Comparison of ENCODE assay signal across 9 mouse cellular contexts in the genomic region with DNA sequence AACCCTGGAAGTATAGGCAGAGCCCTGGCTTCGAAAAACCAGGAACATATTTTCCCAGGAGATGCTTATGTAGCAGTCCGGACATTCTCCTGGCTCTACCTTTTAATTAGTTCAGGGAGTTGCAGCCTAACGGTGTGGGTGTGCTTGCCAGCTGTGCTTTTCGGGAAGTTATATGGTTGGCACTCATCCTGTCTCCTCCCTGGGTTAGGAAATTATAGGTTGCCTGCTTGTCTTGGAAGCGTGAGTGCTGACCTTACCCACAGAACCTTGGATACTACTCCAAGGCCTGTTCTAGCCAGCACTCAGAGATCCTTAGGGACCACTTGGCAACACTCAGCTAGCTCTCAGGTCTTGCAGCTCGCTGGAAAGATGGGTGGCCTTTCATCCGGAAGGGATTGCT. TPM values are rescaled to one million over a fixed set of nuclear protein-coding genes. Genes with fewer than 3 reads are reported as not detected.
DNase-seq lines count a peak whose midpoint lies in the region; ATAC-seq and TF ChIP-seq lines count a peak whose summit lies in the region.
"Had no signal": no experiment of that assay in that cellular context is flagged by ENCODE, and none has a peak within 500 bp of the region (broad histone marks: within the 10 kb centered on the region; RNA-seq: fewer than 3 reads in every experiment).

No protein-coding gene starts in this region.

- H3K27me3 ChIP-seq in heart, adult 2 months (ENCODE audit: control insufficient read depth, insufficient read depth, low read length) = peaks cover 2% of the 10 kb centered on the region; the same call in 1 of the 2 replicates
- H3K27me3 ChIP-seq in heart, embryonic 10.5 days (ENCODE audit: insufficient read depth, poor library complexity, severe bottlenecking) = peaks cover 89% of the 10 kb centered on the region
- H3K27me3 ChIP-seq in lung, embryonic 16.5 days (ENCODE audit: control insufficient read depth, insufficient read depth, low read depth, low read length) = no peaks in the 10 kb centered on the region
- 0 out of 2 replicates have a peak, but pooled peaks cover 10% of the 10 kb centered on the region for H3K27me3 ChIP-seq in midbrain, embryonic 10.5 days (ENCODE audit: low read depth, poor library complexity, severe bottlenecking)

- intact Hi-C loops in heart, adult 2 months (cut with DNase I) = no loop called here

- WGBS in heart, adult 2 months = 39% methylated on average over 7 of the region's 7 CpGs
- WGBS in heart, embryonic 10.5 days = 60% methylated on average over 7 of the region's 7 CpGs
- WGBS in lung, embryonic 16.5 days = 45% methylated on average over 7 of the region's 7 CpGs
- WGBS in lung, adult 2 months = 50% methylated on average over 7 of the region's 7 CpGs
- WGBS in midbrain, embryonic 10.5 days = 65% methylated on average over 7 of the region's 7 CpGs

- peaks cover 7% of the 10 kb centered on the region for H3K4me1 ChIP-seq in heart, adult 2 months (ENCODE audit: control insufficient read depth, insufficient read depth, low read length)
- peaks cover 26% of the 10 kb centered on the region for H3K4me1 ChIP-seq in heart, embryonic 10.5 days
- H3K4me1 ChIP-seq in lung, embryonic 16.5 days (replicated peaks; ENCODE audit: control insufficient read depth, insufficient read depth, low read length) = peaks cover 16% of the 10 kb centered on the region
- no peaks in the 10 kb centered on the region for H3K4me1 ChIP-seq in lung, adult 2 months (ENCODE audit: control insufficient read depth, insufficient read depth, low read length)
- H3K4me1 ChIP-seq in midbrain, embryonic 10.5 days = peaks cover 13% of the 10 kb centered on the region

- H3K36me3 ChIP-seq in heart, adult 2 months (ENCODE audit: control insufficient read depth, insufficient read depth, low read length) = no peaks in the 10 kb centered on the region
- H3K36me3 ChIP-seq in heart, embryonic 10.5 days = no peaks in the 10 kb centered on the region
- no peaks in the 10 kb centered on the region for H3K36me3 ChIP-seq in lung, embryonic 16.5 days (ENCODE audit: control insufficient read depth, insufficient read depth, low read length)
- H3K36me3 ChIP-seq in midbrain, embryonic 10.5 days = no peaks in the 10 kb centered on the region

- no peaks in the 10 kb centered on the region for H3K79me2 ChIP-seq in heart, adult 2 months (replicated peaks; ENCODE audit: control insufficient read depth, insufficient read depth, low read length)

- no peak for TF ChIP-seq EP300 in heart, adult 2 months (IDR thresholded peaks at IDR 0.05; ENCODE audit: insufficient read depth, low read depth, low read length)

- no peaks in the 10 kb centered on the region for H3K9me3 ChIP-seq in heart, embryonic 10.5 days
- H3K9me3 ChIP-seq in lung, embryonic 16.5 days (ENCODE audit: control insufficient read depth, low read length) = no peaks in the 10 kb centered on the region
- no peaks in the 10 kb centered on the region for H3K9me3 ChIP-seq in midbrain, embryonic 10.5 days (replicated peaks)

- TF ChIP-seq POLR2A in heart, adult 2 months (IDR thresholded peaks at IDR 0.05; ENCODE audit: insufficient read depth, low read depth, low read length) = no peak
- no peak for TF ChIP-seq POLR2A in lung, adult 2 months (IDR thresholded peaks at IDR 0.05; ENCODE audit: borderline replicate concordance, extremely low read depth, low read depth, low read length)

- 0 out of 2 replicates have a peak, but pooled peaks have one; percentile 36 for ATAC-seq in lung, embryonic 16.5 days (ENCODE audit: low read depth)

- 0 out of 2 replicates have a peak overlapping the region, but pooled peaks have one; percentile 1 for H3K9ac ChIP-seq in heart, adult 2 months (ENCODE audit: low read depth, low read length)
- H3K9ac ChIP-seq in lung, embryonic 16.5 days (ENCODE audit: low read length) = no peak overlapping the region; the same call in 1 of the 2 replicates

- no peak overlapping the region for H3K4me3 ChIP-seq in heart, adult 2 months
- H3K4me3 ChIP-seq in heart, embryonic 10.5 days = no peak overlapping the region
- no peak overlapping the region for H3K4me3 ChIP-seq in lung, embryonic 16.5 days (ENCODE audit: low read length)
- H3K4me3 ChIP-seq in lung, adult 2 months (replicated peaks; ENCODE audit: extremely low read depth, low read depth, low read length) = no peak overlapping the region
- no peak overlapping the region for H3K4me3 ChIP-seq in midbrain, embryonic 10.5 days

- peak in 1 of 2 experiments; percentile 29 for DNase-seq in heart, adult 2 months
- DNase-seq in heart, embryonic 10.5 days (ENCODE audit: low spot score) = no peak
- no peak for DNase-seq in lung, adult 2 months
- peak; percentile 73 for DNase-seq in fat pad, adult 2 months (ENCODE audit: extremely low read depth, low read depth, low spot score)
- DNase-seq in retina, postnatal 1 day = peak; percentile 37
- DNase-seq in right cerebral cortex, postnatal 25 days = no peak
- DNase-seq in midbrain, embryonic 10.5 days (ENCODE audit: low spot score) = no peak

- peak overlapping the region; percentile 29 for H3K27ac ChIP-seq in heart, adult 2 months
- no peak overlapping the region for H3K27ac ChIP-seq in heart, embryonic 10.5 days
- no peak overlapping the region; the same call in 1 of the 2 replicates for H3K27ac ChIP-seq in lung, embryonic 16.5 days (ENCODE audit: low read length)
- no peak overlapping the region for H3K27ac ChIP-seq in midbrain, embryonic 10.5 days (replicated peaks)

- no peak overlapping the region for H3K4me2 ChIP-seq in lung, embryonic 16.5 days (ENCODE audit: low read depth, low read length)

- no peak for TF ChIP-seq CTCF in heart, adult 2 months (IDR thresholded peaks at IDR 0.05)
- TF ChIP-seq CTCF in lung, adult 2 months (IDR thresholded peaks at IDR 0.05; ENCODE audit: insufficient read depth, low read length) = no peak

RNA-seq across cellular contexts. Expression of a gene that starts 40.0 kb away (rescaled TPM):
- total RNA-seq in heart, adult 2 months (2021) = 1 to 10 TPM; 4.7 to 7.5 TPM
- 10.0 and 10.2 TPM in 2 replicates for polyA plus RNA-seq in heart, adult 2 months (2012; rRNA removed)
- polyA plus RNA-seq in heart, embryonic 10.5 days (2016; fragmentation: Nextera tagmentation; extraction: Ambion mirVana) = 7.8 and 17.0 TPM in 2 replicates
- polyA plus RNA-seq in lung, embryonic 16.5 days (2015; fragmentation: Nextera tagmentation; extraction: Ambion mirVana) = 14.8 and 16.9 TPM in 2 replicates
- polyA plus RNA-seq in lung, adult 2 months (2012; rRNA removed) = 47.6 and 54.4 TPM in 2 replicates
- 21.8 and 22.9 TPM in 2 replicates for polyA plus RNA-seq in midbrain, embryonic 10.5 days (2016; fragmentation: Nextera tagmentation; extraction: Ambion mirVana)
- total RNA-seq: megakaryocyte-erythroid progenitor cell, adult 5-6 weeks had no signal

RNA-seq across cellular contexts. Expression of a gene that starts 59.7 kb away (rescaled TPM):
- 10 to 100 TPM; 25.7 to 25.8 TPM for total RNA-seq in heart, adult 2 months (2021)
- 6.9 and 11.1 TPM in 2 replicates for polyA plus RNA-seq in heart, adult 2 months (2012; rRNA removed)
- polyA plus RNA-seq in heart, embryonic 10.5 days (2016; fragmentation: Nextera tagmentation; extraction: Ambion mirVana) = 53.1 and 77.4 TPM in 2 replicates
- 60.4 and 61.8 TPM in 2 replicates for polyA plus RNA-seq in lung, embryonic 16.5 days (2015; fragmentation: Nextera tagmentation; extraction: Ambion mirVana)
- polyA plus RNA-seq in lung, adult 2 months (2012; rRNA removed) = 5.6 and 8.1 TPM in 2 replicates
- 86.2 and 90.6 TPM in 2 replicates for polyA plus RNA-seq in midbrain, embryonic 10.5 days (2016; fragmentation: Nextera tagmentation; extraction: Ambion mirVana)

Comparison
In these comparisons a context has a peak if more than half of its experiments do, and no peak if none do; other contexts are left out.
1. DNase-seq: peak in fat pad, adult 2 months (single experiment) and retina, postnatal 1 day (single experiment); none in heart, embryonic 10.5 days (single experiment), lung, adult 2 months (single experiment), right cerebral cortex, postnatal 25 days (single experiment) and midbrain, embryonic 10.5 days (single experiment).